Mouse (Mus musculus) c-Kit-positive CD71-positive TER-119-negative erythroid progenitor cells, embryonic 14.5 days (primary cell): Measurements from ENCODE around the gene C1qtnf5.

Experiments
- DNase-seq: peaks from one replicate; pipeline ENCODE4 v3.0.0-alpha.2; 2013; ENCODE audit warnings: low read depth

The C1qtnf5 gene

GRCm38 (mm10) chr9:44132200-44132599, 25.2 kb downstream of the C1qtnf5 start:
- no peak for DNase-seq

GRCm38 (mm10) chr9:44133287-44133686, 26.2 kb downstream of the C1qtnf5 start:
- no peak for DNase-seq

- no peak for DNase-seq
Observed at GRCm38 (mm10) chr9:44134101-44134850, 27.2 kb downstream of the C1qtnf5 start, which contains the start of gene Mcam. Mcam (plus strand) TSS chr9:44134469.

- DNase-seq = no peak
Observed at GRCm38 (mm10) chr9:44134851-44135730, 28.0 kb downstream of the C1qtnf5 start.

GRCm38 (mm10) chr9:44135731-44136411, 28.8 kb downstream of the C1qtnf5 start:
- no peak for DNase-seq

GRCm38 (mm10) chr9:44137846-44138245, 30.8 kb downstream of the C1qtnf5 start:
- DNase-seq = no peak

GRCm38 (mm10) chr9:44141951-44142350, 34.9 kb downstream of the C1qtnf5 start:
- no peak for DNase-seq

GRCm38 (mm10) chr9:44143421-44143820, 36.4 kb downstream of the C1qtnf5 start:
- DNase-seq = no peak

- no peak for DNase-seq
Observed at GRCm38 (mm10) chr9:44144023-44144717, 37.1 kb downstream of the C1qtnf5 start.

- DNase-seq = no peak
Observed at GRCm38 (mm10) chr9:44144718-44145060, 37.6 kb downstream of the C1qtnf5 start.

GRCm38 (mm10) chr9:44147290-44147689, 40.2 kb downstream of the C1qtnf5 start:
- DNase-seq = no peak
